Mouse (Mus musculus) E14TG2a.4 (cell line): ENCODE data around the gene Pithd1.

Source experiments
- CTCF ChIP-seq: conservative IDR thresholded peaks from 2 replicates; pipeline ENCODE4 v1.5.1; 2014; ENCODE audit warnings: low read length
- NANOG ChIP-seq: IDR thresholded peaks from 2 replicates; pipeline ENCODE4 v1.6.1; 2014; ENCODE audit warnings: borderline replicate concordance, low read length, mixed read lengths
- POU5F1 ChIP-seq: IDR thresholded peaks from 2 replicates; pipeline ENCODE4 v1.6.1; 2014; ENCODE audit warnings: low read length, borderline replicate concordance

DNA sequence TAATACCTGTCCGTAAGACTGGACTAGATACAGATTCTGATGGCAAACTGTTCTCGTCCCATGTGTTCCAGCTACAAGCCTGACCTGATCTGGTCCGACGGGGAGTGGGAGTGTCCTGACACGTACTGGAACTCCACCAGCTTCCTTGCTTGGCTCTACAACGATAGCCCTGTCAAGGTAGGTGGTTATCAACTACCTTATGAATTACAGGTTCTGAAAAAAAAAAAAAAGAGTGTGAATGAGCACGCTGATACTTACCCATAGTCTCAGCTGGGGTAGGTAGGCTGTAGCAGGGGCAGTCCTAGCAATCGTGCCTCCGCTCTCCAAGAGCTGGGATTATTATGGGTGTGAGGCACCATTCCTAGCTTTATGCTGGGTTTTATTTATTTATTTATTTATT lies 57.2 kb downstream of the Pithd1 start:
- TF ChIP-seq CTCF (no peak), NANOG (no peak), POU5F1 (no peak)
